Mouse (Mus musculus) large intestine, adult 2 months (tissue): ENCODE results near the gene Unc93b1. TPM values are rescaled to one million over a fixed set of nuclear protein-coding genes. Genes with fewer than 3 reads are reported as not detected.
"Not testable (repeated sequence)": the region's sequence is repeated elsewhere in the genome, so short reads cannot be mapped to it uniquely, and the experiment has no call there.

Experiments
- DNase-seq: peaks from one replicate; pipeline ENCODE4 v3.0.0-alpha.2; 2012; ENCODE audit warnings: low read depth, low spot score
- WGBS: fragments of 180-500 bp; shearing (Covaris S2); methylation state at CpG from one replicate; pipeline ENCODE4 v1.1.7; 2018; 5-methylcytosine and 5-hydroxymethylcytosine counted together
- polyA plus RNA-seq: library from polyadenylated mRNA; depleted of rRNA; stranded (reverse); fragments of >200 nt; gene quantifications from 2 replicates; pipeline ENCODE4 v1.2.3, GENCODE M21; 2012

The Unc93b1 gene
- polyA plus RNA-seq, 1 experiment: 123 TPM

GRCm38 (mm10) chr19:3942315-3942714, 7.3 kb downstream of the Unc93b1 start:
- no peak for DNase-seq
- WGBS: 75% methylated on average over 7 of the region's 7 CpGs

GRCm38 (mm10) chr19:3942986-3943735, 8.2 kb downstream of the Unc93b1 start:
- whole genome bisulfite sequencing: 17% methylated on average over 27 of the region's 27 CpGs
- DNase-seq: peak; percentile 78

- WGBS: 34% methylated on average over 10 of the region's 10 CpGs
- no peak for DNase-seq
Measured at GRCm38 (mm10) chr19:3945872-3946564, 11.0 kb downstream of the Unc93b1 start.

GRCm38 (mm10) chr19:3946715-3947114, 11.7 kb downstream of the Unc93b1 start:
- 24% methylated on average over 2 of the region's 2 CpGs for WGBS
- no peak for DNase-seq

- 77% methylated on average over 3 of the region's 3 CpGs for WGBS
- DNase-seq: no peak
Measured at GRCm38 (mm10) chr19:3947813-3948212, 12.8 kb downstream of the Unc93b1 start.

- no peak for DNase-seq
- 90% methylated on average over 14 of the region's 14 CpGs for WGBS
Measured at GRCm38 (mm10) chr19:3948546-3948945, 13.6 kb downstream of the Unc93b1 start.

GRCm38 (mm10) chr19:3950331-3950730, 15.3 kb downstream of the Unc93b1 start:
- DNase-seq: no peak
- WGBS: 80% methylated on average over 3 of the region's 3 CpGs

GRCm38 (mm10) chr19:3951461-3951860, 16.5 kb downstream of the Unc93b1 start:
- DNase-seq: no peak

GRCm38 (mm10) chr19:3952099-3952498, 17.1 kb downstream of the Unc93b1 start:
- WGBS: 12% methylated on average over 1 of the region's 1 CpGs
- DNase-seq: no peak

- 66% methylated on average over 3 of the region's 3 CpGs for WGBS
- DNase-seq: no peak
Measured at GRCm38 (mm10) chr19:3955033-3955432, 20.0 kb downstream of the Unc93b1 start.

GRCm38 (mm10) chr19:3955804-3956203, 20.8 kb downstream of the Unc93b1 start:
- 54% methylated on average over 4 of the region's 4 CpGs for WGBS
- DNase-seq: no peak

GRCm38 (mm10) chr19:3957296-3958036, 22.5 kb downstream of the Unc93b1 start:
- WGBS: 77% methylated on average over 5 of the region's 5 CpGs

GRCm38 (mm10) chr19:3958470-3958869, 23.5 kb downstream of the Unc93b1 start, which contains the start of gene Aldh3b3:
TSS of gene Aldh3b3 (plus strand) at chr19:3958645.
- WGBS: 34% methylated on average over 4 of the region's 4 CpGs
- no peak for DNase-seq

More at GRCm38 (mm10) chr19:3957296-3958036, 22.5 kb downstream of the Unc93b1 start:
- DNase-seq: not testable (repeated sequence)

- DNase-seq: no peak
Measured at GRCm38 (mm10) chr19:3959030-3959429, 24.0 kb downstream of the Unc93b1 start.

- DNase-seq: no peak
- 79% methylated on average over 5 of the region's 5 CpGs for WGBS
Measured at GRCm38 (mm10) chr19:3960211-3960610, 25.2 kb downstream of the Unc93b1 start.

- DNase-seq: not testable (repeated sequence)
- 92% methylated on average over 6 of the region's 6 CpGs for WGBS
Measured at GRCm38 (mm10) chr19:3961805-3962204, 26.8 kb downstream of the Unc93b1 start.

- DNase-seq: no peak
- WGBS: 22% methylated on average over 2 of the region's 2 CpGs
Measured at GRCm38 (mm10) chr19:3962469-3962868, 27.5 kb downstream of the Unc93b1 start.

GRCm38 (mm10) chr19:3964030-3964429, 29.0 kb downstream of the Unc93b1 start:
- no peak for DNase-seq
- 58% methylated on average over 4 of the region's 4 CpGs for WGBS

GRCm38 (mm10) chr19:3966330-3967075, 31.5 kb downstream of the Unc93b1 start:
- DNase-seq: no peak
- 63% methylated on average over 11 of the region's 11 CpGs for WGBS

GRCm38 (mm10) chr19:3967258-3967657, 32.3 kb downstream of the Unc93b1 start:
- DNase-seq: no peak
- 78% methylated on average over 3 of the region's 3 CpGs for WGBS
